Mouse (Mus musculus): Measurements from ENCODE around the gene Hbq1a. TPM values are rescaled to one million over a fixed set of nuclear protein-coding genes. Genes with fewer than 3 reads are reported as not detected.
A peak's percentile ranks its signal among the peaks of the same experiment; 100 is the strongest.

Gene Hbq1a
- polyA plus RNA-seq, 1 experiment from 2014 or later: 1.4 TPM

- Histone ChIP-seq H3K4me1 (ENCODE audit: control insufficient read depth, insufficient read depth, low read length) (peaks cover 32% of the 10 kb centered on the region), H3K4me3 (replicated peaks; ENCODE audit: low read depth, low read length) (no peak overlapping the region), H3K27me3 (ENCODE audit: control insufficient read depth, insufficient read depth, low read length) (no peaks in the 10 kb centered on the region), H3K36me3 (ENCODE audit: control insufficient read depth, insufficient read depth, low read length) (no peaks in the 10 kb centered on the region), H3K4me2 (ENCODE audit: low read length) (no peak overlapping the region), H3K27ac (replicated peaks; ENCODE audit: low read depth, low read length) (no peak overlapping the region), H3K9me3 (ENCODE audit: control insufficient read depth, low read length) (no peaks in the 10 kb centered on the region), H3K9ac (replicated peaks; ENCODE audit: low read length) (no peak overlapping the region)
- 80% methylated on average over 6 of the region's 6 CpGs for WGBS
- DNase-seq (no peak), ATAC-seq (ENCODE audit: low FRiP score, low TSS enrichment) (no peak)
These were observed 45.8 kb downstream of the Hbq1a start for GRCm38 (mm10) chr11:32345504-32346297.

GRCm38 (mm10) chr11:32347264-32347606, 47.4 kb downstream of the Hbq1a start:
- no peaks in the 10 kb centered on the region for H3K27me3 ChIP-seq (ENCODE audit: control insufficient read depth, insufficient read depth, low read length)
- DNase-seq (no peak), ATAC-seq (ENCODE audit: low FRiP score, low TSS enrichment) (peak; percentile 55)
- H3K4me1 ChIP-seq (ENCODE audit: control insufficient read depth, insufficient read depth, low read length): peaks cover 32% of the 10 kb centered on the region
- peak overlapping the region; percentile 92 for H3K4me2 ChIP-seq (ENCODE audit: low read length)
- peak overlapping the region; percentile 82 for H3K9ac ChIP-seq (replicated peaks; ENCODE audit: low read length)
- peak overlapping the region; percentile 79 for H3K4me3 ChIP-seq (replicated peaks; ENCODE audit: low read depth, low read length)
- peak overlapping the region; percentile 83 for H3K27ac ChIP-seq (replicated peaks; ENCODE audit: low read depth, low read length)
- WGBS: 4% methylated on average over 10 of the region's 10 CpGs
- no peaks in the 10 kb centered on the region for H3K9me3 ChIP-seq (ENCODE audit: control insufficient read depth, low read length)
- H3K36me3 ChIP-seq (ENCODE audit: control insufficient read depth, insufficient read depth, low read length): peaks cover 6% of the 10 kb centered on the region

- Histone ChIP-seq H3K4me1 (ENCODE audit: control insufficient read depth, insufficient read depth, low read length) (peaks cover 32% of the 10 kb centered on the region), H3K27me3 (ENCODE audit: control insufficient read depth, insufficient read depth, low read length) (no peaks in the 10 kb centered on the region), H3K36me3 (ENCODE audit: control insufficient read depth, insufficient read depth, low read length) (peaks cover 8% of the 10 kb centered on the region), H3K9ac (replicated peaks; ENCODE audit: low read length) (peak within 1 kb of the TSS; percentile 82), H3K4me2 (ENCODE audit: low read length) (peak within 1 kb of the TSS; percentile 92), H3K27ac (replicated peaks; ENCODE audit: low read depth, low read length) (peak within 1 kb of the TSS; percentile 83), H3K9me3 (ENCODE audit: control insufficient read depth, low read length) (no peaks in the 10 kb centered on the region), H3K4me3 (replicated peaks; ENCODE audit: low read depth, low read length) (peak within 1 kb of the TSS; percentile 79)
- peak; percentile 83 for DNase-seq
- ATAC-seq (ENCODE audit: low FRiP score, low TSS enrichment): peak; percentile 83
- WGBS: under 1% methylated on average over 64 of the region's 86 CpGs
These were observed 48.0 kb downstream of the Hbq1a start, which contains the start of gene Sh3pxd2b for GRCm38 (mm10) chr11:32347607-32348432. TSS of gene Sh3pxd2b (plus strand) at chr11:32347820.

GRCm38 (mm10) chr11:32348433-32349283, 48.8 kb downstream of the Hbq1a start:
- peaks cover 8% of the 10 kb centered on the region for H3K36me3 ChIP-seq (ENCODE audit: control insufficient read depth, insufficient read depth, low read length)
- H3K4me2 ChIP-seq (ENCODE audit: low read length): peak overlapping the region; percentile 92
- WGBS: 15% methylated on average over 9 of the region's 9 CpGs
- ATAC-seq (ENCODE audit: low FRiP score, low TSS enrichment) (0 out of 2 replicates have a peak, but pooled peaks have one; percentile 6), DNase-seq (peak; percentile 48)
- peaks cover 32% of the 10 kb centered on the region for H3K4me1 ChIP-seq (ENCODE audit: control insufficient read depth, insufficient read depth, low read length)
- H3K27ac ChIP-seq (replicated peaks; ENCODE audit: low read depth, low read length): peak overlapping the region; percentile 83
- no peaks in the 10 kb centered on the region for H3K27me3 ChIP-seq (ENCODE audit: control insufficient read depth, insufficient read depth, low read length)
- H3K9me3 ChIP-seq (ENCODE audit: control insufficient read depth, low read length): no peaks in the 10 kb centered on the region
- H3K9ac ChIP-seq (replicated peaks; ENCODE audit: low read length): peak overlapping the region; percentile 82
- H3K4me3 ChIP-seq (replicated peaks; ENCODE audit: low read depth, low read length): peak overlapping the region; percentile 79

GRCm38 (mm10) chr11:32349284-32349953, 49.5 kb downstream of the Hbq1a start:
- H3K9me3 ChIP-seq (ENCODE audit: control insufficient read depth, low read length): no peaks in the 10 kb centered on the region
- peak overlapping the region; percentile 79 for H3K4me3 ChIP-seq (replicated peaks; ENCODE audit: low read depth, low read length)
- peak overlapping the region; percentile 33; the same call in 1 of the 2 replicates for H3K27ac ChIP-seq (replicated peaks; ENCODE audit: low read depth, low read length)
- no peaks in the 10 kb centered on the region for H3K27me3 ChIP-seq (ENCODE audit: control insufficient read depth, insufficient read depth, low read length)
- ATAC-seq (ENCODE audit: low FRiP score, low TSS enrichment) (no peak), DNase-seq (peak; percentile 26)
- peak overlapping the region; percentile 92 for H3K4me2 ChIP-seq (ENCODE audit: low read length)
- H3K9ac ChIP-seq (replicated peaks; ENCODE audit: low read length): 0 out of 2 replicates have a peak overlapping the region, but pooled peaks have one; percentile 82
- H3K36me3 ChIP-seq (ENCODE audit: control insufficient read depth, insufficient read depth, low read length): peaks cover 8% of the 10 kb centered on the region
- 67% methylated on average over 13 of the region's 13 CpGs for WGBS
- H3K4me1 ChIP-seq (ENCODE audit: control insufficient read depth, insufficient read depth, low read length): peaks cover 32% of the 10 kb centered on the region

Other genes starting within 250 kb of the Hbq1a start
- gene Il9r, start 99.8 kb upstream of the Hbq1a start, polyA plus RNA-seq (2014; fragmentation: Nextera tagmentation; extraction: Ambion mirVana): not detected in 2 replicates
- gene Snrnp25, start 94.7 kb upstream of the Hbq1a start, polyA plus RNA-seq (2014; fragmentation: Nextera tagmentation; extraction: Ambion mirVana): 46.7 and 54.9 TPM in 2 replicates
- gene Rhbdf1, start 77.8 kb upstream of the Hbq1a start, polyA plus RNA-seq (2014; fragmentation: Nextera tagmentation; extraction: Ambion mirVana): 15.3 and 17.5 TPM in 2 replicates
- 37.4 and 37.7 TPM in 2 replicates for gene Mpg, start 73.6 kb upstream of the Hbq1a start, polyA plus RNA-seq (2014; fragmentation: Nextera tagmentation; extraction: Ambion mirVana)
- 33.6 and 36.9 TPM in 2 replicates for gene Nprl3, start 32.4 kb upstream of the Hbq1a start, polyA plus RNA-seq (2014; fragmentation: Nextera tagmentation; extraction: Ambion mirVana)
- gene Hba-x, start 23.7 kb upstream of the Hbq1a start, polyA plus RNA-seq (2014; fragmentation: Nextera tagmentation; extraction: Ambion mirVana): 29.1 and 77.0 TPM in 2 replicates
- 1,330 and 1,946 TPM in 2 replicates for gene Hba-a1, start 16.6 kb upstream of the Hbq1a start, polyA plus RNA-seq (2014; fragmentation: Nextera tagmentation; extraction: Ambion mirVana)
- 0.74 TPM in 1 of 2 replicates, not detected in the other for gene Hbq1b, start 13.1 kb upstream of the Hbq1a start, polyA plus RNA-seq (2014; fragmentation: Nextera tagmentation; extraction: Ambion mirVana)
- gene Hba-a2, start 3.6 kb upstream of the Hbq1a start, polyA plus RNA-seq (2014; fragmentation: Nextera tagmentation; extraction: Ambion mirVana): 3,589 and 5,155 TPM in 2 replicates
- 22.7 and 25.4 TPM in 2 replicates for gene Sh3pxd2b, start 47.8 kb downstream of the Hbq1a start, polyA plus RNA-seq (2014; fragmentation: Nextera tagmentation; extraction: Ambion mirVana)
- 57.0 and 63.8 TPM in 2 replicates for gene Ubtd2, start 155.3 kb downstream of the Hbq1a start, polyA plus RNA-seq (2014; fragmentation: Nextera tagmentation; extraction: Ambion mirVana)
- gene Efcab9, start 232.0 kb downstream of the Hbq1a start, polyA plus RNA-seq (2014; fragmentation: Nextera tagmentation; extraction: Ambion mirVana): 0.47 TPM in 1 of 2 replicates, not detected in the other
- gene Stk10, start 233.2 kb downstream of the Hbq1a start, polyA plus RNA-seq (2014; fragmentation: Nextera tagmentation; extraction: Ambion mirVana): 1.4 and 1.6 TPM in 2 replicates